ENCODE assay signal across 8 mouse cellular contexts in the genomic region with DNA sequence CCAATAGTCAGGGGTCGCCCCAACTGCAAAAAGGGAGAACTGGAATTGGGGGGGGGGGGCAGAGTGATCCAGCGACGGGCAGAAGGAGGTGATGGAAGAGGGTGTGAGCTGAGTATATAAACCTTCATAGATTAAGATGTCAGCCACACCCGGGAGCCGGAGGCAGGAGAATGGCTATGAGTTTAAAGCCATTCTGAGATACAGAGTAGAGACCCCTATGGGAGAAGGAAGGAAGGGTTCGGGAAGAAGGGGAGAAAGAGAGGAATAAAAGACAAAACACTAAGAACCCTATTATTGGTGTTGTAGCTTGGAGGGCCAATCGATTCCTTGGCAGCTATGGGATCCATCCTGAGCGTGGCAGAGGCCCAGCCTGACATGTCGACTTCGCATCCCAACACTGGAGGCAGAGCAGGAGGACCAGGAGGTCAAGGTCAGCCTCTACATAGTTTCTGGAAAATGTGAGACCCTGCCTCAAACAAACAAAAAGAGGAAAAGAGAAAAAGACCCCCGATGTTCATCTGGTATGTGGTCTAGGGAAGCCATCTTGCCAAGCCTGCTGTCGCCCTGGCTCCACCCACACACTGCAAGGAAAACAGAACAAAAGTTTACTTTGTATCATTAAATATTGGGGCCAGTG. TPM values are rescaled to one million over a fixed set of nuclear protein-coding genes. Genes with fewer than 3 reads are reported as not detected.
DNase-seq lines count a peak whose midpoint lies in the region; ATAC-seq and TF ChIP-seq lines count a peak whose summit lies in the region.

A gene (minus strand): TSS at position 24 of the 637 bp plus-strand sequence.

- peaks cover 7% of the 10 kb centered on the region; the same call in 1 of the 2 replicates for H3K36me3 ChIP-seq in forebrain, embryonic 10.5 days (replicated peaks)
- H3K36me3 ChIP-seq in midbrain, embryonic 16.5 days (ENCODE audit: control insufficient read depth, insufficient read depth, low read length): peaks cover 6% of the 10 kb centered on the region

- no peak for DNase-seq in layer of hippocampus, adult 2 months (ENCODE audit: low spot score in 2 of 2)
- no peak for DNase-seq in layer of hippocampus, adult 11-12 months (ENCODE audit: low spot score)
- DNase-seq in forebrain, embryonic 10.5 days (ENCODE audit: extremely low spot score, low spot score): no peak
- no peak for DNase-seq in layer of hippocampus, postnatal 10 days (ENCODE audit: low spot score in 2 of 2)
- no peak for DNase-seq in urinary bladder, postnatal 4 days (ENCODE audit: low spot score in 2 of 2)
- DNase-seq in spleen, postnatal 36 days (ENCODE audit: low spot score in 2 of 2): no peak
- DNase-seq in frontal cortex, postnatal 10 days (ENCODE audit: low spot score in 2 of 2): no peak

- peaks cover 51% of the 10 kb centered on the region for H3K27me3 ChIP-seq in forebrain, embryonic 10.5 days (ENCODE audit: poor library complexity, severe bottlenecking)
- H3K27me3 ChIP-seq in midbrain, embryonic 16.5 days (ENCODE audit: control insufficient read depth, insufficient read depth, low read depth, low read length): no peaks in the 10 kb centered on the region

- H3K4me1 ChIP-seq in forebrain, embryonic 10.5 days: peaks cover 12% of the 10 kb centered on the region
- H3K4me1 ChIP-seq in midbrain, embryonic 16.5 days (ENCODE audit: control insufficient read depth, insufficient read depth, low read length): peaks cover 30% of the 10 kb centered on the region

- no peak for ATAC-seq in midbrain, embryonic 16.5 days

- peak; percentile 38 for TF ChIP-seq CTCF in layer of hippocampus, adult 2 months (conservative IDR thresholded peaks at IDR 0.05)

- peak within 1 kb of the TSS; percentile 94 for H3K9ac ChIP-seq in midbrain, embryonic 16.5 days (ENCODE audit: low read depth, low read length)

- peak within 1 kb of the TSS; percentile 93 for H3K4me2 ChIP-seq in midbrain, embryonic 16.5 days (ENCODE audit: low read length)

- peak within 1 kb of the TSS; percentile 95 for H3K27ac ChIP-seq in layer of hippocampus, adult 2 months
- peak within 1 kb of the TSS; percentile 75 for H3K27ac ChIP-seq in forebrain, embryonic 10.5 days
- H3K27ac ChIP-seq in midbrain, embryonic 16.5 days (ENCODE audit: low read length): peak within 1 kb of the TSS; percentile 43

- 51% methylated on average over 12 of the region's 12 CpGs for WGBS in forebrain, embryonic 10.5 days
- WGBS in midbrain, embryonic 16.5 days: 45% methylated on average over 12 of the region's 12 CpGs

- no peaks in the 10 kb centered on the region for H3K9me3 ChIP-seq in forebrain, embryonic 10.5 days
- no peaks in the 10 kb centered on the region for H3K9me3 ChIP-seq in midbrain, embryonic 16.5 days (replicated peaks; ENCODE audit: control insufficient read depth, low read length, poor library complexity, severe bottlenecking)

- peak within 1 kb of the TSS; percentile 78 for H3K4me3 ChIP-seq in layer of hippocampus, adult 2 months
- H3K4me3 ChIP-seq in forebrain, embryonic 10.5 days: peak within 1 kb of the TSS; percentile 58
- peak within 1 kb of the TSS; percentile 62 for H3K4me3 ChIP-seq in midbrain, embryonic 16.5 days (ENCODE audit: low read depth, low read length)

RNA-seq across cellular contexts. Expression of the gene that starts here (rescaled TPM):
- total RNA-seq in layer of hippocampus, adult 2 months (2021): 100 to 1,000 TPM in 1 of 2 experiments, 10 to 100 TPM in 1; 95.2 to 100 TPM
- polyA plus RNA-seq in forebrain, embryonic 10.5 days (2016; fragmentation: Nextera tagmentation; extraction: Ambion mirVana): 2.1 and 2.5 TPM in 2 replicates
- total RNA-seq in layer of hippocampus, postnatal 10 days (2021): 100 to 1,000 TPM in 1 of 2 experiments, 10 to 100 TPM in 1; 92.4 to 110 TPM
- polyA plus RNA-seq in midbrain, embryonic 16.5 days (2015; fragmentation: Nextera tagmentation; extraction: Ambion mirVana): 71.7 and 88.1 TPM in 2 replicates

Comparison
In these comparisons a context has a peak if more than half of its experiments do, and no peak if none do; other contexts are left out.
1. RNA of the gene that starts here (polyA plus RNA-seq): 71.7 to 88.1 TPM in midbrain, embryonic 16.5 days; 2.1 to 2.5 TPM in forebrain, embryonic 10.5 days; every median in the first group is over 10 times any median in the second.
2. H3K27ac ChIP-seq: peak in every context shown above with its lines; median percentile 95 in layer of hippocampus, adult 2 months; 75 in forebrain, embryonic 10.5 days; 43 in midbrain, embryonic 16.5 days.
3. Peak in every context shown above with its lines, with median percentiles within 50 percentile points of each other: H3K4me3 ChIP-seq.